Mouse (Mus musculus) left cerebral cortex, adult 2 months (tissue): Measurements from ENCODE around the gene Snx30. TPM values are rescaled to one million over a fixed set of nuclear protein-coding genes. Genes with fewer than 3 reads are reported as not detected.

ENCODE experiments used
- DNase-seq, 2 experiments: peaks; one replicate each; pipeline ENCODE4 v3.0.0; 2021 to 2022; ENCODE audit warnings: low spot score in 2 of 2, mixed read lengths in 1 of 2; ENCODE audit errors: extremely low spot score in 1 of 2
- H3K27ac ChIP-seq: fragments of 200-600 bp; 2 replicates; pipeline ENCODE4 v1.8.1; 2022
- H3K4me3 ChIP-seq: fragments of 200-600 bp; 2 replicates; pipeline ENCODE4 v1.8.1; 2022
- CTCF ChIP-seq: fragments of 200-600 bp; IDR thresholded peaks from 2 replicates; pipeline ENCODE4 v1.8.1; 2022; ENCODE audit warnings: antibody characterized with exemption, mild to moderate bottlenecking, moderate library complexity
- intact Hi-C: fragments of 180-260 bp; cut with DNase I; formaldehyde crosslinking; loops from one replicate; pipeline ENCODE4 v1.15.1; 2025
- total RNA-seq, 2 experiments: library from RNA; stranded (reverse); gene quantifications; 2 replicates each; pipeline ENCODE4 v1.2.3; 2021

The Snx30 gene
- total RNA-seq, 2 experiments from 2014 or later, result 33.4 to 37.2 TPM

DNA sequence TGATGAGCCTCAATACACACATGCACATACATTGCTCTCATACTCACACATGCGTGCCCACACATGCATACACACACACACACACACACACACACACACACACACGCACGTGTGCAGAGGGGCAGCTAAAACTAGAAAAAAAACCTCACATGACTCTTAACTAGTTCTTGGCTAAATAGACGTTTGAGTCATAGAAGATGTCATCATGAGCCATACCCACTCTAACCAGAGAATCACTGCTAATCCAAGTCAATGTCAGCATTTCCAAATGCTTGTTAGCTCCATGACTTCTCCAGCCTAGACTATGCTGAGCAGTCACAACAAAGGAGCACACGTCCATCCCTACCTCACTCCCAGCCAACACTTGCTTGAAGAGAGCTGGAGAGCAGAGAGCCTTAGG is 5.5 kb upstream of the Snx30 start:
- H3K27ac ChIP-seq, result no peak overlapping the region
- intact Hi-C loops, result no loop called here
- no peak overlapping the region for H3K4me3 ChIP-seq
- no peak for DNase-seq
- TF ChIP-seq CTCF, result no peak

DNA sequence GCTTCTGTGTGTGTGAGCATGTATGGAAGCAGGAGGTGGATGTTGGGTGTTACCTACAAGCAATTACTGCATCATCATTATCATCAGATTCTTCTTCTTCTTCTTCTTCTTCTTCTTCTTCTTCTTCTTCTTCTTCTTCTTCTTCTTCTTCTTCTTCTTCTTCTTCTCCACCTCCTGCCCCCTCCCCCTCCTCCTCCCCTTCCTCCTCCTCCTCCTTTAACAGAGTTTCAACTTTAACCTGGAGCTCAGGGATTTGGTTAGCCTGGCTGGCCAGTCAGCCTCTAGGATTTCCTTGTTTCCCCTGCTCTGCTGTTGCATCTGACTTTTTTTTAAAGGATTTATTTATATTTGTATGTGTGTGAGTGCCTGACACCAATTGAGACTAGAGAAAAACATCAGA is 4.2 kb upstream of the Snx30 start, which contains the start of gene Inip:
Gene Inip (minus strand): TSS at position 101 of the 400 bp plus-strand sequence.
- intact Hi-C loops, result no loop called here
- DNase-seq, result no peak
- H3K4me3 ChIP-seq, result no peak within 1 kb of the TSS
- TF ChIP-seq CTCF, result no peak
- H3K27ac ChIP-seq, result peak within 1 kb of the TSS; percentile 41; the same call in 1 of the 2 replicates

- intact Hi-C loops, result no loop called here
- no peak for TF ChIP-seq CTCF
- Histone ChIP-seq H3K27ac (peak overlapping the region; percentile 41; the same call in 1 of the 2 replicates), H3K4me3 (no peak overlapping the region)
- no peak for DNase-seq
Observed at GRCm38 (mm10) chr4:59802107-59802506, 3.5 kb upstream of the Snx30 start.

- no peak overlapping the region for H3K4me3 ChIP-seq
- intact Hi-C loops, result no loop called here
- peak overlapping the region; percentile 25; the same call in 1 of the 2 replicates for H3K27ac ChIP-seq
- DNase-seq, result no peak
- no peak for TF ChIP-seq CTCF
Observed at GRCm38 (mm10) chr4:59802792-59803191, 2.8 kb upstream of the Snx30 start.

GRCm38 (mm10) chr4:59803358-59803757 is 2.3 kb upstream of the Snx30 start:
- intact Hi-C loops, result no loop called here
- no peak for DNase-seq
- Histone ChIP-seq H3K4me3 (no peak overlapping the region), H3K27ac (no peak overlapping the region)
- TF ChIP-seq CTCF, result no peak

DNA sequence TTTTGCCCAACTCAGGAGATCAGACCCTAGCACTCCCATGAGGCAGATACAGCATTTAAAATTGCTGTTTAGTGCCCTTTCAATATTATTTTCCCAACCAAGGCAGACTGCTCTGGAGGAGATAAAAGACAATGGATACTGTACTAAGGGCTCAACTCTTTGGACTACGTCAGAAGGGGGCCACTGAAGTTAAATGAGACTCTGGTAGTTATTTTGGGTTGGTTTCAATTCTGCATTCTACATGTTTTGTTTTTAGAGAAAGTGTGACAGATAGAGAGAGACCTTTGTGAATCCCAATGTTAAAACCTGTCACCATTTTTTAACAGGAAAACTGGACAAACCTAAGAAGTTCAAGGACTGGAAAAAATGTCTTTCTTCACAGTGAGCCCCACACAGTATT is 886 bp upstream of the Snx30 start:
- intact Hi-C loops, result loop anchor here (2.0 to 5.0 kb wide), 2 partner anchors 43 to 64 kb away; no protein-coding TSS in a partner anchor
- Histone ChIP-seq H3K4me3 (peak overlapping the region; percentile 99; the same call in 1 of the 2 replicates), H3K27ac (peak overlapping the region; percentile 95)
- DNase-seq, result no peak
- TF ChIP-seq CTCF, result no peak

GRCm38 (mm10) chr4:59805968-59806878 is 583 bp downstream of the Snx30 start:
- intact Hi-C loops, result loop anchor here (2.0 to 5.0 kb wide), 2 partner anchors 41 to 63 kb away; no protein-coding TSS in a partner anchor
- peak overlapping the region; percentile 95 for H3K27ac ChIP-seq

GRCm38 (mm10) chr4:59806879-59807195 is 1.2 kb downstream of the Snx30 start:
- no peak for TF ChIP-seq CTCF
- intact Hi-C loops, result loop anchor here (5.0 kb wide), 1 partner anchor 40 kb away; no protein-coding TSS in a partner anchor
- DNase-seq, result no peak
- Histone ChIP-seq H3K27ac (peak overlapping the region; percentile 95), H3K4me3 (peak overlapping the region; percentile 99)

More at GRCm38 (mm10) chr4:59805968-59806878, 583 bp downstream of the Snx30 start:
- TF ChIP-seq CTCF, result no peak
- H3K4me3 ChIP-seq, result peak overlapping the region; percentile 99
- DNase-seq, result no peak

- intact Hi-C loops, result loop anchor here (5.0 kb wide), 1 partner anchor 40 kb away; no protein-coding TSS in a partner anchor
- peak overlapping the region; percentile 95; the same call in 1 of the 2 replicates for H3K27ac ChIP-seq
- no peak for DNase-seq
- no peak for TF ChIP-seq CTCF
- peak overlapping the region; percentile 99 for H3K4me3 ChIP-seq
Observed at GRCm38 (mm10) chr4:59807521-59807920, 1.9 kb downstream of the Snx30 start.

DNA sequence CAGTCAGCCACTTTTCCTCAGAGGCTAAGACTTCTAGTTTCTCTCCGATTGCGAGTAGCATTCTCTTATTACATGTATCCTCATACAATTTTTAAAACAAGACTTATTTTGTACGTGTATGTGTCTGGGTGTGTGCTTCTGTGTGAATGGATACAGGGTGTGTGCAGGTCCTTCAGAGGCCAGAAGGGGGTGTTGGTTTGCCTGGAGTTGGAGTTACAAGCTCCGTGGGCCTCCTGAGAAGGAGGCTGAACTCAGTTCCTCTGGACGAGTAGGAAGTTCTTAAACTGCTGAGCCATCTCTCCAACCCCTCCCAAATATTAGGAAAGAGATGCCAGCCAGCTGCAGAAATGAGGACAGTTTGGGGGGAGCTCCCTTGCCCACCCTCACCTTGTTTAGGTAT is 2.8 kb downstream of the Snx30 start:
- TF ChIP-seq CTCF, result peak; percentile 31
- intact Hi-C loops, result loop anchor here (5.0 kb wide), 1 partner anchor 39 kb away; no protein-coding TSS in a partner anchor
- Histone ChIP-seq H3K27ac (no peak overlapping the region), H3K4me3 (no peak overlapping the region)
- DNase-seq, result no peak

- no peak for TF ChIP-seq CTCF
- Histone ChIP-seq H3K27ac (no peak overlapping the region), H3K4me3 (no peak overlapping the region)
- DNase-seq, result no peak
- intact Hi-C loops, result loop anchor here (2.0 kb wide), 1 partner anchor 15 kb away; no protein-coding TSS in a partner anchor
Observed at GRCm38 (mm10) chr4:59814094-59814493, 8.5 kb downstream of the Snx30 start.

GRCm38 (mm10) chr4:59815121-59815810 is 9.6 kb downstream of the Snx30 start:
- DNase-seq, result peak in 1 of 2 experiments; percentile 45
- intact Hi-C loops, result loop anchor here (2.0 kb wide), 1 partner anchor 14 kb away; no protein-coding TSS in a partner anchor
- H3K4me3 ChIP-seq, result no peak overlapping the region
- TF ChIP-seq CTCF, result no peak
- no peak overlapping the region; the same call in 1 of the 2 replicates for H3K27ac ChIP-seq
